Mouse (Mus musculus): Measurements from ENCODE around the gene Cltrn. TPM values are rescaled to one million over a fixed set of nuclear protein-coding genes. Genes with fewer than 3 reads are reported as not detected.

The Cltrn gene
- polyA plus RNA-seq, 1 experiment from 2014 or later = not detected

GRCm38 (mm10) chrX:164101483-164101882 is 12.9 kb downstream of the Cltrn start:
- Histone ChIP-seq H3K9me3 (ENCODE audit: control insufficient read depth, low read length) (no peaks in the 10 kb centered on the region), H3K36me3 (ENCODE audit: control insufficient read depth, insufficient read depth, low read length) (no peaks in the 10 kb centered on the region), H3K4me2 (ENCODE audit: low read length) (no peak overlapping the region), H3K9ac (ENCODE audit: low read length) (no peak overlapping the region), H3K4me3 (ENCODE audit: control insufficient read depth in 1 of 2, insufficient read depth in 1 of 2, low read depth in 1 of 2, low read length in 2 of 2) (no peak overlapping the region), H3K27ac (replicated peaks in 1 of 2; ENCODE audit: control insufficient read depth in 1 of 2, insufficient read depth in 1 of 2, low read depth in 2 of 2, low read length in 2 of 2) (no peak overlapping the region), H3K4me1 (ENCODE audit: control insufficient read depth in 2 of 2, insufficient read depth in 2 of 2, low read length in 2 of 2) (no peaks in the 10 kb centered on the region), H3K27me3 (ENCODE audit: control insufficient read depth, insufficient read depth, low read length) (no peaks in the 10 kb centered on the region)
- ATAC-seq (ENCODE audit: insufficient number of reproducible peaks, insufficient read depth, low FRiP score, low read depth) = no peak

DNA sequence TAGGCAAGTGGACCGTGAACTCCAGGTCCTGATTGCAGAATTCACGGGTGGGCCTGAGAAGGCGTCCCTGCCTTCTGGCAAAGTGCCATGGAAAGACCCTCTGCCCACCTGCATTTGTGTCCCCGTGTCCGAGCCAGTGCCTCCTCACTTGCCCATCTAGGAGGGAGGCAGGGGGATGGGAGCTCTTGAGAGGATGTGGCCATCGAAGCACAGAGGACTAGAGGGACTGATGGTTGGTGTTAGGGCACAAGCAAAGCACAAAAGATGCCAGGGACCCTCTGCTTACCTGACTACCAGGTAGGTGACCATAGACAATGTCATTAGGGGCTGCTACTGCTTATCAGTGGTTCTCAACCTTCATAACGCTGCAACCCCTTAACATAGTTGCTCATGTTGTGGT is 13.6 kb downstream of the Cltrn start:
- Histone ChIP-seq H3K36me3 (ENCODE audit: control insufficient read depth, insufficient read depth, low read length) (no peaks in the 10 kb centered on the region), H3K4me2 (ENCODE audit: low read length) (no peak overlapping the region), H3K9me3 (ENCODE audit: control insufficient read depth, low read length) (no peaks in the 10 kb centered on the region), H3K9ac (ENCODE audit: low read length) (no peak overlapping the region), H3K27ac (replicated peaks in 1 of 2; ENCODE audit: control insufficient read depth in 1 of 2, insufficient read depth in 1 of 2, low read depth in 2 of 2, low read length in 2 of 2) (no peak overlapping the region), H3K27me3 (ENCODE audit: control insufficient read depth, insufficient read depth, low read length) (no peaks in the 10 kb centered on the region), H3K4me1 (ENCODE audit: control insufficient read depth in 2 of 2, insufficient read depth in 2 of 2, low read length in 2 of 2) (no peaks in the 10 kb centered on the region), H3K4me3 (ENCODE audit: control insufficient read depth in 1 of 2, insufficient read depth in 1 of 2, low read depth in 1 of 2, low read length in 2 of 2) (no peak overlapping the region)
- no peak for ATAC-seq (ENCODE audit: insufficient number of reproducible peaks, insufficient read depth, low FRiP score, low read depth)
- 78% methylated on average over 7 of the region's 7 CpGs for WGBS

- Histone ChIP-seq H3K4me1 (ENCODE audit: control insufficient read depth in 2 of 2, insufficient read depth in 2 of 2, low read length in 2 of 2) (no peaks in the 10 kb centered on the region), H3K36me3 (ENCODE audit: control insufficient read depth, insufficient read depth, low read length) (no peaks in the 10 kb centered on the region), H3K4me2 (ENCODE audit: low read length) (no peak overlapping the region), H3K27me3 (ENCODE audit: control insufficient read depth, insufficient read depth, low read length) (no peaks in the 10 kb centered on the region), H3K9ac (ENCODE audit: low read length) (no peak overlapping the region), H3K27ac (replicated peaks in 1 of 2; ENCODE audit: control insufficient read depth in 1 of 2, insufficient read depth in 1 of 2, low read depth in 2 of 2, low read length in 2 of 2) (no peak overlapping the region), H3K9me3 (ENCODE audit: control insufficient read depth, low read length) (no peaks in the 10 kb centered on the region), H3K4me3 (ENCODE audit: control insufficient read depth in 1 of 2, insufficient read depth in 1 of 2, low read depth in 1 of 2, low read length in 2 of 2) (no peak overlapping the region)
- 62% methylated on average over 6 of the region's 6 CpGs for WGBS
- ATAC-seq (ENCODE audit: insufficient number of reproducible peaks, insufficient read depth, low FRiP score, low read depth) = no peak
Observed at GRCm38 (mm10) chrX:164102656-164103055, 14.0 kb downstream of the Cltrn start.

DNA sequence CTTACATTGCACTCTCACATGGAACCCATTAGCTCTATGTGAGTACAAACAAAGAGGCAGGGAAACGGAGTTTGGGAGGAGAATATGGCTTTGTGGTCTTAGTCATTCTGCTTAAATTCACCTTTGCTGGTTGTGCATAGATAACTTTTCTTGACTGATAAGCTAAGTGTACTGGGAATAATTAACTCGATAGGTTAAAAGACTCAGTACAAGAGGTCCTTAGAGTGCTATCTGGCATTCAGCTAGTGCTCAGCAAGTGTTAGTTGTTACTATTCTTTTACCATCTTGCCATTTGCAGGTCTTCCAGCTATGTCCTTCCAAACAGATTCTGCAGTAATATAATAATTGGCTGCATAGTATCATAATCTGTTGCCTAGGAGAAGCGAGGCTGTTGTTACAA is 22.5 kb downstream of the Cltrn start:
- Histone ChIP-seq H3K9ac (ENCODE audit: low read length) (no peak overlapping the region), H3K27me3 (ENCODE audit: control insufficient read depth, insufficient read depth, low read length) (no peaks in the 10 kb centered on the region), H3K4me2 (ENCODE audit: low read length) (no peak overlapping the region), H3K4me3 (ENCODE audit: control insufficient read depth in 1 of 2, insufficient read depth in 1 of 2, low read depth in 1 of 2, low read length in 2 of 2) (no peak overlapping the region), H3K9me3 (ENCODE audit: control insufficient read depth, low read length) (no peaks in the 10 kb centered on the region), H3K27ac (replicated peaks in 1 of 2; ENCODE audit: control insufficient read depth in 1 of 2, insufficient read depth in 1 of 2, low read depth in 2 of 2, low read length in 2 of 2) (no peak overlapping the region), H3K4me1 (ENCODE audit: control insufficient read depth in 2 of 2, insufficient read depth in 2 of 2, low read length in 2 of 2) (no peaks in the 10 kb centered on the region), H3K36me3 (ENCODE audit: control insufficient read depth, insufficient read depth, low read length) (no peaks in the 10 kb centered on the region)
- no peak for ATAC-seq (ENCODE audit: insufficient number of reproducible peaks, insufficient read depth, low FRiP score, low read depth)
- WGBS = 65% methylated on average over 3 of the region's 3 CpGs

DNA sequence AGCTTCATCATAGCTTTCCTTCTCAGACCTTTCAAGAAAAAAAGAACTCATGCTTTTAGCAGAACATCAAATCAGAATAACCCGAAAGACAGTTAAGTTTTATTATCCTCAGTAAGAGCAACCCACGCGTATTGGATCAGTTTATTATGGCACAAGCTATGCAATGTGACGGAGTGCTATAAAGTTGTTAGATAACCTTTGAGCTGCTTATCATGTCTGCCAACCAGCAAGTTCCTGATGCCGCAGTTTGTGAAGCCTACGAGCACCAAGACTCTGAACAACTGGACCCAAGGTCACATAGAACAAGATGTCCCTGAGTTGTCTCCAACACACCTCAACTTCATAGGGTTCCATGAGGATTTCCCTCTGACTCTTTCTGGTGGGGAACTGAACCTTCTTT is 25.1 kb downstream of the Cltrn start:
- Histone ChIP-seq H3K36me3 (ENCODE audit: control insufficient read depth, insufficient read depth, low read length) (no peaks in the 10 kb centered on the region), H3K4me1 (ENCODE audit: control insufficient read depth in 2 of 2, insufficient read depth in 2 of 2, low read length in 2 of 2) (no peaks in the 10 kb centered on the region), H3K9me3 (ENCODE audit: control insufficient read depth, low read length) (no peaks in the 10 kb centered on the region), H3K4me3 (ENCODE audit: control insufficient read depth in 1 of 2, insufficient read depth in 1 of 2, low read depth in 1 of 2, low read length in 2 of 2) (no peak overlapping the region), H3K4me2 (ENCODE audit: low read length) (no peak overlapping the region), H3K9ac (ENCODE audit: low read length) (no peak overlapping the region), H3K27me3 (ENCODE audit: control insufficient read depth, insufficient read depth, low read length) (no peaks in the 10 kb centered on the region), H3K27ac (replicated peaks in 1 of 2; ENCODE audit: control insufficient read depth in 1 of 2, insufficient read depth in 1 of 2, low read depth in 2 of 2, low read length in 2 of 2) (no peak overlapping the region)
- WGBS = 74% methylated on average over 6 of the region's 6 CpGs
- ATAC-seq (ENCODE audit: insufficient number of reproducible peaks, insufficient read depth, low FRiP score, low read depth) = no peak

- Histone ChIP-seq H3K9me3 (ENCODE audit: control insufficient read depth, low read length) (no peaks in the 10 kb centered on the region), H3K4me2 (ENCODE audit: low read length) (no peak overlapping the region), H3K36me3 (ENCODE audit: control insufficient read depth, insufficient read depth, low read length) (no peaks in the 10 kb centered on the region), H3K27ac (replicated peaks in 1 of 2; ENCODE audit: control insufficient read depth in 1 of 2, insufficient read depth in 1 of 2, low read depth in 2 of 2, low read length in 2 of 2) (no peak overlapping the region), H3K4me3 (ENCODE audit: control insufficient read depth in 1 of 2, insufficient read depth in 1 of 2, low read depth in 1 of 2, low read length in 2 of 2) (no peak overlapping the region), H3K4me1 (ENCODE audit: control insufficient read depth in 2 of 2, insufficient read depth in 2 of 2, low read length in 2 of 2) (no peaks in the 10 kb centered on the region), H3K9ac (ENCODE audit: low read length) (no peak overlapping the region), H3K27me3 (ENCODE audit: control insufficient read depth, insufficient read depth, low read length) (no peaks in the 10 kb centered on the region)
- ATAC-seq (ENCODE audit: insufficient number of reproducible peaks, insufficient read depth, low FRiP score, low read depth) = no peak
- WGBS = 78% methylated on average over 3 of the region's 3 CpGs
Observed at GRCm38 (mm10) chrX:164123942-164124341, 35.3 kb downstream of the Cltrn start.

DNA sequence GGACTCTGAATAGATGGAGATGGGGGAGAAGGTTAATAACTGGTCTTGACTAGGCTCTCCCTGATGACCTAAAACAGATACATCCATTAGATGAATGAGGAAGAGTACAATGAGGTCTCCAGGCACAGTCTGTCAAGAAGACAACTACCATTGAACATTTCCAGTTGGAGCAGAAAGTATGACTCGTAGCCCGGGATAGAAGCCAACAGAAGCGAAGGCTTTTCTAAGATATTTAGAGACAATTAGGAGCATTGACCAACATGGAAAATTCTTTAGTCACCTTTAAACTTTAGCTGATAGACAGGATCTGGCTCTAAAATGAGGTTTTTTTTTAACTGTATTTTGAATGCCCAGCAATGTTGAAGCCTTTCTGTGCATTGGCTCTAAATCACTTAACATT is 44.9 kb downstream of the Cltrn start:
- Histone ChIP-seq H3K9me3 (ENCODE audit: control insufficient read depth, low read length) (no peaks in the 10 kb centered on the region), H3K27me3 (ENCODE audit: control insufficient read depth, insufficient read depth, low read length) (no peaks in the 10 kb centered on the region), H3K4me2 (ENCODE audit: low read length) (no peak overlapping the region), H3K9ac (ENCODE audit: low read length) (no peak overlapping the region), H3K4me3 (ENCODE audit: control insufficient read depth in 1 of 2, insufficient read depth in 1 of 2, low read depth in 1 of 2, low read length in 2 of 2) (no peak overlapping the region), H3K27ac (replicated peaks in 1 of 2; ENCODE audit: control insufficient read depth in 1 of 2, insufficient read depth in 1 of 2, low read depth in 2 of 2, low read length in 2 of 2) (no peak overlapping the region), H3K4me1 (ENCODE audit: control insufficient read depth in 2 of 2, insufficient read depth in 2 of 2, low read length in 2 of 2) (no peaks in the 10 kb centered on the region), H3K36me3 (ENCODE audit: control insufficient read depth, insufficient read depth, low read length) (no peaks in the 10 kb centered on the region)
- WGBS = 75% methylated on average over 3 of the region's 3 CpGs
- no peak for ATAC-seq (ENCODE audit: insufficient number of reproducible peaks, insufficient read depth, low FRiP score, low read depth)

DNA sequence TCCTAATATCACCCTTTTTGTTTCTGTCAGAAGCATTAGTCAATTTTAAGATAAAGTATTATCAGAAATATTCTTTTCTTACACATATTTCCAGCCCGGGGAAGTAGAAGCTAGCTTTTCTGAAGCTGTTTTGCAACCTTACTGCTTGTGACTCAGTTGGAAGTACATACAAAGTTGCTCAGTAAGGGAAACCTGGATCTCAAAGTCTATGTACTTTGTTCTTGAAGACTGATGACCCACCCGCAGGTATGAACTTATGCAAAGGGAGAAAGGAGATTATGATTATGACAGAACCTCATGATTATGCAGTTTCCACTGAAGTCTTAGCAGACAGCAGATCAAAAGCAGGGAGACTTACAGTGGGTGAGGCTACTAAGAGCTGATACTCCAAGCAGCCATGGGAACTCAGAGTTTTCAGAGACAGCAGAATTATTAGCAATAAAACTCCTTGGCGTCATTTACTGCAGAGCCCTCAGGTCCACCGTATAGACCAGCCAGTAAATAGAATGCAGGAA is 46.7 kb downstream of the Cltrn start:
- H3K4me3 ChIP-seq (ENCODE audit: control insufficient read depth in 1 of 2, insufficient read depth in 1 of 2, low read depth in 1 of 2, low read length in 2 of 2) = no peak overlapping the region
- ATAC-seq (ENCODE audit: insufficient number of reproducible peaks, insufficient read depth, low FRiP score, low read depth) = no peak
- no peak overlapping the region for H3K27ac ChIP-seq (replicated peaks in 1 of 2; ENCODE audit: control insufficient read depth in 1 of 2, insufficient read depth in 1 of 2, low read depth in 2 of 2, low read length in 2 of 2)
- H3K9ac ChIP-seq (ENCODE audit: low read length) = no peak overlapping the region
- H3K9me3 ChIP-seq (ENCODE audit: control insufficient read depth, low read length) = no peaks in the 10 kb centered on the region
- H3K4me1 ChIP-seq (ENCODE audit: control insufficient read depth in 2 of 2, insufficient read depth in 2 of 2, low read length in 2 of 2) = no peaks in the 10 kb centered on the region
- WGBS = 75% methylated on average over 4 of the region's 4 CpGs
- no peaks in the 10 kb centered on the region for H3K27me3 ChIP-seq (ENCODE audit: control insufficient read depth, insufficient read depth, low read length)
- H3K4me2 ChIP-seq (ENCODE audit: low read length) = no peak overlapping the region
- H3K36me3 ChIP-seq (ENCODE audit: control insufficient read depth, insufficient read depth, low read length) = no peaks in the 10 kb centered on the region
